ENCODE assay signal across 9 mouse cellular contexts in genomic region chr11:43667038-43667745, GRCm38 (mm10). TPM values are rescaled to one million over a fixed set of nuclear protein-coding genes. Genes with fewer than 3 reads are reported as not detected.
DNase-seq lines count a peak whose midpoint lies in the region; ATAC-seq and TF ChIP-seq lines count a peak whose summit lies in the region.
"Had no signal": no experiment of that assay in that cellular context is flagged by ENCODE, and none has a peak within 500 bp of the region (broad histone marks: within the 10 kb centered on the region; RNA-seq: fewer than 3 reads in every experiment).

No protein-coding gene starts in this region.

- TF ChIP-seq CTCF in testis, adult 2 months (IDR thresholded peaks at IDR 0.05; ENCODE audit: control insufficient read depth, insufficient read depth, insufficient replicate concordance, low read depth, low read length) = no peak

- H3K4me2 ChIP-seq in neural tube, embryonic 11.5 days (ENCODE audit: low read depth) = no peak overlapping the region
- no peak overlapping the region for H3K4me2 ChIP-seq in intestine, embryonic 16.5 days (ENCODE audit: low read depth, low read length)
- H3K4me2 ChIP-seq: limb, embryonic 15.5 days had no signal

- no peak overlapping the region for H3K9ac ChIP-seq in neural tube, embryonic 11.5 days (ENCODE audit: low read length)
- no peak overlapping the region for H3K9ac ChIP-seq in intestine, embryonic 16.5 days (ENCODE audit: low read depth, low read length)
- H3K9ac ChIP-seq: limb, embryonic 15.5 days had no signal

- no peak overlapping the region for H3K4me3 ChIP-seq in neural tube, embryonic 11.5 days (ENCODE audit: low read depth, low read length)
- H3K4me3 ChIP-seq in intestine, embryonic 16.5 days (ENCODE audit: low read length) = no peak overlapping the region
- peak overlapping the region; percentile 11; the same call in 1 of the 2 replicates for H3K4me3 ChIP-seq in testis, adult 2 months (ENCODE audit: control insufficient read depth, low read depth, low read length)
- H3K4me3 ChIP-seq: limb, embryonic 15.5 days had no signal

- H3K9me3 ChIP-seq in neural tube, embryonic 11.5 days (ENCODE audit: control insufficient read depth, low read length) = no peaks in the 10 kb centered on the region
- no peaks in the 10 kb centered on the region for H3K9me3 ChIP-seq in intestine, embryonic 16.5 days (ENCODE audit: control insufficient read depth, low read length)
- H3K9me3 ChIP-seq: limb, embryonic 15.5 days had no signal

- peak; percentile 41; the same call in 1 of the 2 replicates for ATAC-seq in neural tube, embryonic 11.5 days (ENCODE audit: insufficient read depth, low FRiP score, low TSS enrichment)
- ATAC-seq in intestine, embryonic 16.5 days = peak; percentile 48

- no peaks in the 10 kb centered on the region for H3K36me3 ChIP-seq in neural tube, embryonic 11.5 days (ENCODE audit: control insufficient read depth, insufficient read depth, low read length)
- H3K36me3 ChIP-seq in intestine, embryonic 16.5 days (ENCODE audit: control insufficient read depth, insufficient read depth, low read length) = no peaks in the 10 kb centered on the region
- H3K36me3 ChIP-seq in testis, adult 2 months (ENCODE audit: control insufficient read depth, insufficient read depth, low read length) = no peaks in the 10 kb centered on the region
- H3K36me3 ChIP-seq: limb, embryonic 15.5 days had no signal

- WGBS in neural tube, embryonic 11.5 days = 48% methylated on average over 19 of the region's 19 CpGs
- 63% methylated on average over 19 of the region's 19 CpGs for WGBS in intestine, embryonic 16.5 days

- H3K27ac ChIP-seq in neural tube, embryonic 11.5 days (ENCODE audit: low read depth, low read length) = no peak overlapping the region
- no peak overlapping the region for H3K27ac ChIP-seq in intestine, embryonic 16.5 days (ENCODE audit: low read length)
- peak overlapping the region; percentile 57 for H3K27ac ChIP-seq in testis, adult 2 months (ENCODE audit: control insufficient read depth, insufficient read depth, low read depth, low read length)
- H3K27ac ChIP-seq: limb, embryonic 15.5 days had no signal

- no peak for TF ChIP-seq POLR2A in testis, adult 2 months (IDR thresholded peaks at IDR 0.05; ENCODE audit: control insufficient read depth, low read depth, low read length)

- H3K27me3 ChIP-seq in neural tube, embryonic 11.5 days (ENCODE audit: control insufficient read depth, insufficient read depth, low read length) = no peaks in the 10 kb centered on the region
- H3K27me3 ChIP-seq in intestine, embryonic 16.5 days (replicated peaks; ENCODE audit: control insufficient read depth, insufficient read depth, low read length) = no peaks in the 10 kb centered on the region
- no peaks in the 10 kb centered on the region for H3K27me3 ChIP-seq in testis, adult 2 months (ENCODE audit: control insufficient read depth, insufficient read depth, low read length)
- H3K27me3 ChIP-seq: limb, embryonic 15.5 days had no signal

- no peak for DNase-seq in neural tube, embryonic 11.5 days (ENCODE audit: low spot score)
- DNase-seq in neural tube, embryonic 10.5 days (ENCODE audit: extremely low spot score, low spot score) = no peak
- DNase-seq in embryo, embryonic 10.5 days (ENCODE audit: low spot score) = peak; percentile 50
- no peak for DNase-seq in right cerebral cortex, postnatal 4 days
- DNase-seq in lung, postnatal 14 days = no peak
- no peak for DNase-seq in lung, postnatal 25 days (ENCODE audit: low spot score)

- H3K4me1 ChIP-seq in neural tube, embryonic 11.5 days (ENCODE audit: control insufficient read depth, insufficient read depth, low read length) = 0 out of 2 replicates have a peak, but pooled peaks cover 3% of the 10 kb centered on the region
- peaks cover 8% of the 10 kb centered on the region for H3K4me1 ChIP-seq in intestine, embryonic 16.5 days (ENCODE audit: control insufficient read depth, insufficient read depth, low read length)
- H3K4me1 ChIP-seq in testis, adult 2 months (ENCODE audit: control insufficient read depth, insufficient read depth, low read length) = peaks cover 12% of the 10 kb centered on the region

RNA-seq across cellular contexts. Expression of gene Pwwp2a, which starts 14.6 kb away (rescaled TPM):
- polyA plus RNA-seq in neural tube, embryonic 11.5 days (2014; fragmentation: Nextera tagmentation; extraction: Ambion mirVana) = 38.4 and 49.1 TPM in 2 replicates
- 7.6 and 8.6 TPM in 2 replicates for polyA plus RNA-seq in intestine, embryonic 16.5 days (2015; fragmentation: Nextera tagmentation; extraction: Ambion mirVana)
- 9.2 and 10.3 TPM in 2 replicates for polyA plus RNA-seq in testis, adult 2 months (2012; rRNA removed)
